Mouse (Mus musculus) CH12.LX (cell line): ENCODE results near the gene Ttll7. TPM values are rescaled to one million over a fixed set of nuclear protein-coding genes. Genes with fewer than 3 reads are reported as not detected.

Experiments
- DNase-seq: peaks from one replicate; pipeline ENCODE4 v3.0.0-alpha.2; 2013; ENCODE audit errors: extremely low read depth
- H3K27ac ChIP-seq: 2 replicates; pipeline ENCODE4 v1.5.1; 2012; ENCODE audit warnings: low read depth, mild to moderate bottlenecking, control low read depth, moderate library complexity; ENCODE audit not compliant: insufficient read depth
- H3K27me3 ChIP-seq: replicated peaks from 2 replicates; pipeline ENCODE3; 2012; ENCODE audit warnings: inconsistent platforms
- H3K36me3 ChIP-seq, 2 experiments: replicated peaks in 1 of 2; 2 replicates each; pipeline versions ENCODE3 to v1.6.1; 2012; ENCODE audit warnings: inconsistent platforms in 1 of 2, low read length in 1 of 2, mild to moderate bottlenecking in 1 of 2, mixed read lengths in 1 of 2, moderate library complexity in 1 of 2; ENCODE audit not compliant: control insufficient read depth in 1 of 2, insufficient read depth in 1 of 2
- H3K4me1 ChIP-seq, 2 experiments: 2 replicates each; pipeline ENCODE4 v1.6.1; 2012; ENCODE audit warnings: inconsistent platforms in 1 of 2, moderate library complexity in 1 of 2; ENCODE audit not compliant: insufficient read depth in 2 of 2, control insufficient read depth in 1 of 2
- H3K4me2 ChIP-seq: 2 replicates; pipeline ENCODE4 v1.6.1; 2012; ENCODE audit warnings: low read depth, mild to moderate bottlenecking, control low read depth; ENCODE audit not compliant: poor library complexity, insufficient read depth, severe bottlenecking
- H3K4me3 ChIP-seq, 3 experiments: fragments of 150-350 bp in 1 of 3; sonication (generic) in 1 of 3; replicated peaks in 1 of 3; 2 replicates each; pipeline versions ENCODE3 to v1.5.1; 2011 to 2012; ENCODE audit warnings: low read depth in 2 of 3, low read length in 2 of 3, mild to moderate bottlenecking in 2 of 3, moderate library complexity in 2 of 3, control low read depth in 1 of 3, improper control_type of control experiment in 1 of 3, inconsistent platforms in 1 of 3, mixed read lengths in 1 of 3; ENCODE audit not compliant: poor library complexity in 1 of 3
- H3K79me2 ChIP-seq: replicated peaks from 2 replicates; pipeline ENCODE4 v1.6.1; 2012; ENCODE audit warnings: mild to moderate bottlenecking, moderate library complexity; ENCODE audit not compliant: control insufficient read depth, poor library complexity, insufficient read depth, severe bottlenecking; ENCODE audit errors: extremely low read depth
- H3K9ac ChIP-seq: 2 replicates; pipeline ENCODE4 v1.6.1; 2012; ENCODE audit warnings: low read depth, mild to moderate bottlenecking, control low read depth, moderate library complexity; ENCODE audit not compliant: insufficient read depth
- H3K9me3 ChIP-seq: replicated peaks from 2 replicates; pipeline ENCODE3; 2012; ENCODE audit warnings: low read length, inconsistent platforms, mixed read lengths
- BHLHE40 ChIP-seq: IDR thresholded peaks from 2 replicates; pipeline ENCODE4 v1.6.1; 2011; ENCODE audit warnings: mild to moderate bottlenecking, low read depth, low read length, improper control_type of control experiment
- CHD1 ChIP-seq: IDR thresholded peaks from 2 replicates; pipeline ENCODE4 v1.6.1; 2012; ENCODE audit warnings: low read depth, low read length, improper control_type of control experiment, inconsistent platforms
- CTCF ChIP-seq, 2 experiments: IDR thresholded peaks in 1 of 2; conservative IDR thresholded peaks in 1 of 2; 2 replicates each; pipeline ENCODE4 v1.5.1; 2011 to 2012; ENCODE audit warnings: low read depth in 2 of 2, low read length in 2 of 2, improper control_type of control experiment in 1 of 2, inconsistent platforms in 1 of 2, mild to moderate bottlenecking in 1 of 2, moderate library complexity in 1 of 2
- EP300 ChIP-seq: IDR thresholded peaks from 2 replicates; pipeline ENCODE4 v1.6.1; 2011; ENCODE audit warnings: low read length, improper control_type of control experiment
- ETS1 ChIP-seq: conservative IDR thresholded peaks from 2 replicates; pipeline ENCODE4 v1.6.1; 2012; ENCODE audit warnings: low read depth, mild to moderate bottlenecking, inconsistent platforms, low read length, improper control_type of control experiment, moderate library complexity
- IRF4 ChIP-seq: IDR thresholded peaks from 2 replicates; pipeline ENCODE4 v1.6.1; 2014; ENCODE audit warnings: low read depth, mild to moderate bottlenecking, inconsistent platforms, low read length, improper control_type of control experiment
- MAFK ChIP-seq: IDR thresholded peaks from 2 replicates; pipeline ENCODE4 v1.6.1; 2011; ENCODE audit warnings: low read length, improper control_type of control experiment; ENCODE audit not compliant: insufficient replicate concordance
- MAX ChIP-seq: IDR thresholded peaks from 2 replicates; pipeline ENCODE4 v1.6.1; 2011; ENCODE audit warnings: low read length, improper control_type of control experiment
- MAZ ChIP-seq: IDR thresholded peaks from 2 replicates; pipeline ENCODE4 v1.6.1; 2012; ENCODE audit warnings: low read depth, mild to moderate bottlenecking, inconsistent platforms, low read length, improper control_type of control experiment, moderate library complexity
- MYC ChIP-seq: IDR thresholded peaks from 2 replicates; pipeline ENCODE4 v1.6.1; 2011; ENCODE audit warnings: low read depth, mild to moderate bottlenecking, improper control_type of control experiment, low read length
- NELFE ChIP-seq: IDR thresholded peaks from 2 replicates; pipeline ENCODE4 v1.6.1; 2011; ENCODE audit warnings: low read depth, low read length, improper control_type of control experiment
- PAX5 ChIP-seq: IDR thresholded peaks from 2 replicates; pipeline ENCODE4 v1.6.1; 2012; ENCODE audit warnings: low read length, inconsistent platforms, mixed read lengths
- POLR2A ChIP-seq: IDR thresholded peaks from 2 replicates; pipeline ENCODE4 v1.6.1; 2011; ENCODE audit warnings: low read depth, mild to moderate bottlenecking, improper control_type of control experiment, low read length
- RAD21 ChIP-seq: IDR thresholded peaks from 2 replicates; pipeline ENCODE4 v1.6.1; 2011; ENCODE audit warnings: low read depth, mild to moderate bottlenecking, low read length, improper control_type of control experiment, moderate library complexity
- SMC3 ChIP-seq: IDR thresholded peaks from 2 replicates; pipeline ENCODE4 v1.6.1; 2011; ENCODE audit warnings: low read depth, low read length, improper control_type of control experiment
- TBP ChIP-seq: conservative IDR thresholded peaks from 2 replicates; pipeline ENCODE4 v1.6.1; 2011; ENCODE audit warnings: low read depth, low read length, improper control_type of control experiment
- TCF12 ChIP-seq: IDR thresholded peaks from 2 replicates; pipeline ENCODE4 v1.6.1; 2014; ENCODE audit warnings: low read depth, mild to moderate bottlenecking, inconsistent platforms, low read length, improper control_type of control experiment
- USF1 ChIP-seq: IDR thresholded peaks from 2 replicates; pipeline ENCODE4 v1.6.1; 2014; ENCODE audit warnings: low read depth, mild to moderate bottlenecking, inconsistent platforms, low read length, improper control_type of control experiment
- ZNF384 ChIP-seq: IDR thresholded peaks from 2 replicates; pipeline ENCODE4 v1.6.1; 2012; ENCODE audit warnings: low read depth, low read length, improper control_type of control experiment, inconsistent platforms
- dilution Hi-C: fragments of 300-500 bp; cut with MboI; formaldehyde crosslinking; loops from 2 replicates; pipeline ENCODE4 v1.14.3; 2020; ENCODE audit warnings: low sequenced_read_pairs; ENCODE audit not compliant: extremely low pct_unique_long_range_greater_than_20kb, extremely low pct_ligation_motif_present
- in situ Hi-C: fragments of 300-500 bp; cut with MboI; formaldehyde crosslinking; loops from 3 replicates; pipeline ENCODE4 v1.14.3; 2019; ENCODE audit warnings: low sequenced_read_pairs, low pct_ligation_motif_present, low pct_unique_long_range_greater_than_20kb, mixed read lengths
- polyA plus RNA-seq: library from polyadenylated mRNA; unstranded; fragments of >175 nt; gene quantifications from 2 replicates; pipeline ENCODE4 v1.2.1, GENCODE M21; 2012; ENCODE audit warnings: low read depth; ENCODE audit not compliant: insufficient read length
- total RNA-seq, 2 experiments: library from RNA; depleted of rRNA; stranded (reverse); fragments of 300-350 nt in 1 of 2; fragments of >200 nt in 1 of 2; gene quantifications; 2 replicates each; pipeline ENCODE4 v1.2.3; 2012 to 2014

Gene Ttll7
- total and polyA plus RNA-seq, 3 experiments = 1.7 to 3.9 (median 2.0) TPM

GRCm38 (mm10) chr3:146905606-146906005 lies 53.4 kb downstream of the Ttll7 start:
- DNase-seq = no peak
- TF ChIP-seq POLR2A = no peak
- Histone ChIP-seq H3K9me3 (no peaks in the 10 kb centered on the region), H3K4me2 (no peak overlapping the region), H3K4me1 (no peaks in the 10 kb centered on the region; a peak in 1 of 4 replicates), H3K36me3 (no peaks in the 10 kb centered on the region), H3K79me2 (no peaks in the 10 kb centered on the region), H3K9ac (no peak overlapping the region), H3K27ac (no peak overlapping the region), H3K4me3 (no peak overlapping the region), H3K27me3 (no peaks in the 10 kb centered on the region)
- dilution Hi-C loops (no loop called here), in situ Hi-C loops (no loop called here)

DNA sequence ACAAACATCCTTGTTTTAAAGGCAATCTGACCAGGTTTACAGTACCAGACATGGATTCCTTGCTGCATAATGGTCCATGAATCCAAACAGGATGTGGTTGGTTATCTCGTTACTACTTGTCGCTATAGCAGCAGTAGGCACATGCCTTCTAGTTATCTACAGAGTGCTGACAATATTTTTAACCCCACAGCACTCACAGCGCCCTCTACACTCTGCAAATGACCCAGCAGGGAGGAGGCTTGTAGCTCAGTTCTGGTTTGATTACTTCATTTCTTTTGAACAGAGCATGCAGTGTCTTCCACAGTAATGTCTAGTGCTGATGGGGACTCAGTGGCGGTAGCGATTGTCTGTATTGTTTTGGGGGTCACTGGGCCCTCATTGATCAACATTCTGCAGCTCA lies 56.8 kb downstream of the Ttll7 start:
- in situ Hi-C loops = no loop called here
- Histone ChIP-seq H3K4me1 (no peaks in the 10 kb centered on the region; a peak in 1 of 4 replicates), H3K79me2 (no peaks in the 10 kb centered on the region), H3K36me3 (no peaks in the 10 kb centered on the region), H3K4me3 (no peak overlapping the region), H3K4me2 (no peak overlapping the region), H3K9me3 (no peaks in the 10 kb centered on the region), H3K9ac (no peak overlapping the region), H3K27ac (no peak overlapping the region), H3K27me3 (no peaks in the 10 kb centered on the region)
- DNase-seq = peak; percentile 32
- TF ChIP-seq CTCF (conservative IDR thresholded peaks at IDR 0.05 in 1 of 2, IDR thresholded peaks at IDR 0.05 in 1 of 2; ENCODE audit: low read depth in 2 of 2, low read length in 2 of 2) (peak in 1 of 2 experiments; percentile 67; a peak in 2 of 4 replicates), TCF12 (no peak), BHLHE40 (peak; percentile 54; the same call in 1 of the 2 replicates), RAD21 (peak; percentile 46), SMC3 (peak; percentile 56)
- dilution Hi-C loops = no loop called here

DNA sequence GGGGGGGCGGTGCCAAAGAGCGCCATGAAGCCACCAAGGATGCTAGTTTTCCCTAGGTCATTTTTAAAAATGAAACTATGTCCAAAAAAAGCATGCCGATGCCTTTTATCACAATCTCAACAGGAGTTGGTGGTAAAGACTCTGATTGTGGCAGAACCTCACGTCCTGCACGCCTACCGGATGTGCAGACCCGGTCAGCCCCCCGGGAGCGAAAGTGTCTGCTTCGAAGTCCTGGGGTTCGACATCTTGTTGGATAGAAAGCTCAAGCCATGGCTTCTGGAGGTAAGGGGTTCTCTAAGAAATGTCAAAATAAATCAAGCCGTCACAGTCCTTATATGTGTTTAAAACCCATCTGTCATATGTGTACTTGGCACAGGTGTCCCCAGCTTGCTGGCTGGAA lies 60.9 kb downstream of the Ttll7 start:
- in situ Hi-C loops = loop anchor here (10.0 kb wide), 2 partner anchors 118 to 328 kb away; no protein-coding TSS in a partner anchor
- Histone ChIP-seq H3K79me2 (no peaks in the 10 kb centered on the region), H3K27ac (no peak overlapping the region), H3K9me3 (no peaks in the 10 kb centered on the region), H3K4me2 (no peak overlapping the region), H3K4me1 (no peaks in the 10 kb centered on the region; a peak in 1 of 4 replicates), H3K9ac (no peak overlapping the region), H3K4me3 (no peak overlapping the region), H3K36me3 (no peaks in the 10 kb centered on the region)
- DNase-seq = no peak
- dilution Hi-C loops = no loop called here
- TF ChIP-seq CHD1 (no peak), ETS1 (no peak), BHLHE40 (no peak), MAZ (no peak), USF1 (no peak), IRF4 (no peak), PAX5 (no peak), MYC (no peak), NELFE (no peak), MAFK (no peak), CTCF (conservative IDR thresholded peaks at IDR 0.05 in 1 of 2, IDR thresholded peaks at IDR 0.05 in 1 of 2; ENCODE audit: low read depth in 2 of 2, low read length in 2 of 2) (no peak), MAX (no peak), ZNF384 (no peak), EP300 (no peak), TBP (no peak)
- TF ChIP-seq, all 38 proteins: peak for 0
- H3K27me3 ChIP-seq = no peaks in the 10 kb centered on the region
